Mouse (Mus musculus): ENCODE measurements around the gene Cyb5r3.
"Not testable (repeated sequence)": the region's sequence is repeated elsewhere in the genome, so short reads cannot be mapped to it uniquely, and the experiment has no call there.

The Cyb5r3 gene

DNA sequence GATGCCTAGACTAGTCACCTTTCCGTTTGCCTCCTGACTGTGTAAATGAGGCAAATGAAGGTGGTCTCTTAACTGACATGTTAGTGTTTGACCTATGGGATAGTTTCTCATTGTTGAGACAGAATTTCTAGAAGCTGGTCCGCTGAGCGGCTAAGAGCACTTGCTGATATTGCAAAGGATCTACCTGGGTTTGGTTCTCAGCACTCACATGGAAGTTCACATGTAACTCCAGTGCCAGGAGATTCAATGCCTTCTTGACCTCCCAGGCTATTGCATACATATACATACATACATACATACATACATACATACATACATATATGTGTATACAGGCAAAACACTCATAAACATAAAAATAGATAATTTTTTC, 22.3 kb downstream of the Cyb5r3 start:
- no peak for DNase-seq (ENCODE audit: low read depth, low spot score)

DNA sequence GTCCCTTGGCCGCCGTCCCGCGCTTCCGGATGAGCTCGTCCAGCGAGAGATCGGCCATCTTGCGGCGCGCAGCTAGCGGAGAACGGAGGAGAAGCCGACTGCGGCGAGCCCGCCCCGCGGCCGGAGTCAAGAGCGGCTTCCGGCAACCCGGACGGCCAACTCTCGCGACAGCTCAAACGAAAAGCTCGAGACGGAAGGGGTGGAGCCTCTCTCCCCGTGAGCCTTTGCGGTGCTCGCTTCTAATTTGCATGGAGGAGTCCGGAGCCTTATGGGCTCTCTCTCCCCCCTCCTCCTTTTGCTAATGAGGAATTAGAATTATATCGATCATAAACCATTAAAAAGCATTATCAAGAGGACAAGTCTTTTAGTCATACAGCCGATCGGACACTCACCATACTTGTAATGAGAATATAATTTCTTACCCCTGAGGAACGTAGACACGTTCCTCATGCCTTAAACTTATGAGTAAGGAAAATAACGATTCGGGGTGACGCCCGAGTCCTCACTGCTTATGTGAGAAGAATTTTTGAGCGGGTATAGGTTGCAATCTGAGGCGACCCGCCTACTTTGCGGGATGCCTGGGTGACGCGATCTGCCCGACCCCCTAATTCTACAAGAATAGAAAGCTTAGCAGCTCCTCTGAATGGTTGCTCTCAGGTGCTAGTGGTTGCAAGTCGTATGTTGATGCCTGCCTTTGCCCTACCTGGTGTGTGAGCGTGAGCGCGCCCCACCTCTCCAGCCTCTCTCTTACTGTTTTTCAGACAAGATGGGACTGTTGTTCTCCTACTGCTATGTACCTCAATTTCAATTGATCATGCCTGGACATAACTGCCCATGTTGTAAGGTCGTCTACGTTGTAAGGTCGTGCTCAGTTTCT, 23.0 kb downstream of the Cyb5r3 start, which contains the start of gene Poldip3:
Gene Poldip3 (minus strand): TSS at position 189 of the 877 bp plus-strand sequence.
- DNase-seq (ENCODE audit: low read depth, low spot score) = peak; percentile 99

DNA sequence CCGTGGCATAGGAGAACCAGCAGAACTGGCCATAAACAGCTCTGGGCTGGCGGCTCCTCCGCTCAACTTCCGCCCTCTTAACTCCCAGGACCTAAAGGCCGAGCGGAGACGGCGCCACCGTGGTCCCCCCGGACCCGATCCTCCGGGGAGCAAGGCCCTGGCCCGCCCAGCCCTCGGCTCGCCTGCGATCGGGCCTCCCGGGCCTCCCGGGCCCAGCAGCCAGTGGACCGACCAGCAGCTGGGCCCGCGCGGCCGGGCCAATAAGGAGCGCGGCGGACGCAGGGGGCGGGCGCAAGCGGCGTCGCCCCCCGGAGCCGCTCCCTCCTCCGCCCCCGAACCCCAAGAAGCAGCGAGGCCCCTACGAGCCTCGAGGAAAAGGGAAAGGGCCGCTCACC, 23.6 kb downstream of the Cyb5r3 start:
- no peak for DNase-seq (ENCODE audit: low read depth, low spot score)

DNA sequence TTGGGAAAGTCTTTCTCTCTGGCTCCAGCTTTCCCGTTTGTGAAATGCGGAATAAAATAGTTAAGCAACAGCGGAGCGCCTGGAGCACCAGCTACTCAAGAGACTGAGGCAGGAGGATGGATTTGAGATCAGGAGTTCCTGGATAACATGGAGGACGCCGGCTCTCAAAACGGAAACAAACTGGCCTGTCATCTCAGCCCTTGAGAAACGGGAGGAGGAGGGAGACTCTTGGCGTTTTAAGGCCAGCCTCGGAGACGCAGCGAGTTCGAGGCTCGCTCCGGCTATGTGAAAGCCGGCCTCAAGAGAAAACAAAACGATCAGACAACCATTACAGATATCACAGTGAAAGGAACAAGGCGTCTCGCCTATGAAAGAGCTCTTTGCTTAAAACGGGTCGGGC, 24.0 kb downstream of the Cyb5r3 start:
- DNase-seq (ENCODE audit: low read depth, low spot score) = no peak

DNA sequence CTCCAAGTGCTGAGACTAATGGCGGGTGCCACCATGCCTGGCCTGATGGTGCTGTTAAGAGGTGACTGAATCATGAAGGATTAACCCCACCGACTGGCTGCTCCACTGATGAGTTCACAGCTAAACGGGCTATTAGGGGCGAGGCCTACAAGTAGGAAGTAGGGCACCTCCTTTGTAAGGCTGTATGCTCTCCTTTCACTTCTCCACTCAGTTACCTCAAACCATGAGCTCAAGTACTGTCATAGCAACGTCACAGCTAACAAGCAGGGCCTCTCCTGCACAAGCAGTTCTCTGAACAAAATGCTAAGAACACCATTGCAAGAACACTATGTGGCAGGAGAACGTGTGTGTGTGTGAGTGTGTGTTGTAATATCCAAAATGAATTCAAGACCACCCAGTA, 26.9 kb downstream of the Cyb5r3 start:
- no peak for DNase-seq (ENCODE audit: low read depth, low spot score)

DNA sequence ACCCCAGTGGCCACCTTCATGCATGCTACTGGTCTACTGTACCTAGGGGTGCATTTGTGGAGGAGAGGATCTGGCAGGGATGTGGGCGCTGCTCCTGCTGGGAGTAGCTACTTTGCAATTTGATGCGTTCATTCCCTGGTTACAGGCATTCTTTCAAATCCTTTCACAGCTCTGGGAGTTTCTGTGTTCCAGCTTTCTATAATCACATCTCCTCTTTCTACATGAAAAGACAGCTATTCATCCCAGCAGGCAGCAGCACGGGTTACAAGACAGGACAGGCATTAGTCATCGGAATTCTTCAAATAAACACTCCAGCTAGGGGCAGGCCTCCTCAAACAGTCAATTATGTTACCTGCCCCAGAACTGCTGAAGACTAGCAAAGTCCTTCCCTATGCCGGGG, 29.5 kb downstream of the Cyb5r3 start:
- no peak for DNase-seq (ENCODE audit: low read depth, low spot score)

DNA sequence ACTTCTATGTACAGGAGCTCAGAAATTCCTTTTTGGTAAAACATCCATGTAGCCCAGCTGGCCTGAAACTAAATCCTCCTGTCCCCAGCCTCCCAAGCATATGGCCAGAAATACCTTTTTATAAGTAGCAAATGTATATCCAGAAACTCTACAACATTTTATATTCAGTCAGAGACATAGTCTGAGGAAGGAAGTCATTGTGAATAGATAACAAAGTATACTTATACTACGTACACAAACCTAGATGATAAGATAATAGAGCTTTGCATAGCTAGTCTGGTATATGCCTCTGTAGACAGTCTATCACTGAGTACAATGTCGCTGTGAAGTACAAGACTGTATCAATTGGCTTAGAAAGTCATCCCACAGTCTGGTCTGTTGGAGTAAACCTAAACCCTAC, 36.7 kb downstream of the Cyb5r3 start:
- DNase-seq (ENCODE audit: low read depth, low spot score) = no peak

DNA sequence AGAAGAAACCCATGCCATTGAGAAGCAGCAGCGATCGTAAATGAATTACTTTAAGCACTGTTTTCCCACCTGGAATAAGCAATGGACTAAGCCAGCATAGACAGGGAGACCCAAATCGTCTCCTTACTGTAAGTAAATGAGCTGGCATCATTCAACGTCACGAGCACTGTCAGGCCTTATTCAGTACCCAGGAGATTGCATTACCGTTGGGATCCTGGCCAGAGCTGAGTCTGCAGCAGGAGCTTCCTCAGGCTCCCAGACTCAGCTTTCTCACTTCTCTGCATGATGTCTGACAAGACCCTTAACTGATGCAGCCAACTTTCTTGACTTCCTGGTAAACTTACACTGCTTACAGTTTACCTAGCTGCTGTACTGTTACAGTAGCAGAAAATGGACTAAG, 37.7 kb downstream of the Cyb5r3 start:
- DNase-seq (ENCODE audit: low read depth, low spot score) = no peak

DNA sequence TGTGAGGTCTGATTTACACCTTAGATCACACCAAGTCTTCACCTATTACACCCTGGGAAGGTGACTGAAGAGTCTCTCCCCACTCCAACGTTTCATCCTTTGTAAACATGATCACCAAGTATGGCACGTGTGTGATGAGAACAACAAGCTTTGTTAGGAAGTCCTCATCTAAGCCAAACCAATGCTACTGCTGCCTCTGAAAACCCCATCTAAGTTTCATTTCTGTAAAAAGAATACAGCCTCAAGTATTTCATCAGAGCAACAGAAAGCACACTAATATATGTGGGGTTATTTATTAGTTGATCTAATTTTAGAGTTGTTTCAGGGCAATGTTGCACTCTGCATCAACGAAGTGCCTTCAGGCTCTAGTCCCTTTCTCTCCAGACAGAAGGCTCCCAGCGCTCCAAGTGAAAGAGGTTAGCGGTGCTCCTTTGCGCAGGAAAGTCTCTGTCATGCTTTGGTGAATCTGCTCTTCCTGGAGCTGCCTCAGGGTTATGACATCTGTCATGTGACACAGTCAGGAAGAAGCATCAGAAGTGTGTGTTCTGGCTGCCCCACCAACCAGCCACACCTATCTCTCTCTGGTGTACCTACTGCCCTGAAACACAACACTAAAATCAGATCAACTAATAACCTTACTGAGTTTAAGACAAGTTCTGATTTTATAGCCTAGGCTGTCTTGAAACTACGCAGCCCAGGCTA, 42.7 kb downstream of the Cyb5r3 start:
- DNase-seq (ENCODE audit: low read depth, low spot score) = no peak

DNA sequence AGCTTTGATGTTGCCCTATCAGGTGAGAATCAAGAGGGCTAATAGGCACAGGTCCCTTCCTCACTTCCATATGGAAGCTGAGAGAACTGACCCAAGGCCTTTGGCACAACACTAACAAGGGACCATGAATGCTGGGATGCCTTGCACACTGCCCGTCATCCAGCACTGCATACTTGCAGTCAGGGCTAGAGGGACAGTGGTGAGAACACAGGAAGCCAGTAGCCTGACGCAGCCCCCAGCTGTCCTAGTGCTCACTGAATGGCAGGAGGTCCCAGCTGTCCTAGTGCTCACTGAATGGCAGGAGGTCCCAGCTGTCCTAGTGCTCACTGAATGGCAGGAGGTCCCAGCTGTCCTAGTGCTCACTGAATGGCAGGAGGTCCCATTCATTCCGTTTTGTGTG, 45.4 kb downstream of the Cyb5r3 start:
- not testable (repeated sequence) for DNase-seq (ENCODE audit: low read depth, low spot score)

DNA sequence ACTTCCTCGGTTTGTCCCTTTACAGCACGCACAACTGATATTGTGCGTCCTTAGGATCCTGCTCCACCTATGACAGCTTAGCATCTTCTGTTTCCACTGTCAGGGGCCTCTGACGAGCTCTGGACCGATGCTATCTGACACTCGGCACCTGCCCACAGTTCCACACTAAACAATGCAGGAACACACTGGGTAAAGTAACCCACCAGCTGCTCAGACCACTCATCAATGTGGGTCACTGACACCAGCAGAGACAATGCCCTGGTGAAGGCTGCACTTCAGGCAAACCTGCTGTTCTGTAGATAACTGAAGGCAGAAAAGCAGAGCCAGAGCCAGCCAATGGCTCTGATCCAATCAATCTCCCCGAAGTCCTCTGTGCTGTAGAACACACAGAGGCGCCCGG, 45.8 kb downstream of the Cyb5r3 start:
- no peak for DNase-seq (ENCODE audit: low read depth, low spot score)

DNA sequence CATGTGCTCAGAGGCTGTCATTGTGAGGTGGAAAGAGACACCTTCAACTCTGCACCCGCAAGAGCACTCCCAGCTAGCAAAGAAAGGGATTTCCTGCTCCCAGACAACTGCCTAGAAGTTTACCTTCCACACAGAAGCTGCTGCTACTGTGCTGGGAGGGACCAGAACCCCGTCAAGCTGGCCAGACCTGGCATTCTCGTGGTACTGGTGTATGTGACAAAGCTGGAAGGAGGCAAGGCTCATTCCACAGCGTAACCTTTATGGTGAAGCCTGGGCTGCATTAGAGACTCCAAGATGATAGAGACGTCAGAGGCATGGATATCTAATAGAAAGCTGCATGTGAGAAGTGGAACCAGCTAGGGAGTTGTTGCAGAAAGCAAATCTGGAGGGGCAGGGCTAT, 47.8 kb downstream of the Cyb5r3 start:
- no peak for DNase-seq (ENCODE audit: low read depth, low spot score)

DNA sequence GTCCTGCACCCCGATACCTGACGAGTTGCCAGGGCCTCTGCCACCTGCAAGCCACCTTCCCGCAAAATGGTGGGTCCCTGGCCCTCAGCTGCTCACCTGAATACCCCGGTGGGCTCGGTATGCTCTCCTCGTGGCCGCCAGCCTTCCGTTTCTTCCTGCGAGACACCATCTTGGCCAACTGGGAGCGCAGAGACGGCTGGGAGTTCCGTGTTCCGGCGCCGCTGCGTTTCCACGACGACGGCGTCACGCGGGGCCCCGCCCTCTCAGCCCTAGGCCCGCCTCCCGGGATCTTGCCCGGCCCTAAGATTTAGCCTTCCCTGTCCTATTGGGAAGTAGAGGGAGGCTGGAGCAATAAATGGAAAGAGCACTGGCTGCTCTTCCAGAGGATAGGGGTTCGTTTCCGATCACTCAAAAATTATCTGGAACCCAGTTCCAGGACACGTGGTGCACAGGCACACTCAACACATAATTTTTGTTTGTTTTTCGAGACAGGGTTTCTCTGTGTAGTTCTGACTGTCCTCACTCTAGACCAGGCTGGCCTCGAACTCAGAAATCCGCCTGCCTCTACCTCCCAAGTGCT, 49.7 kb downstream of the Cyb5r3 start, which contains the start of gene Rrp7a:
Gene Rrp7a (minus strand): TSS at position 236 of the 580 bp plus-strand sequence.
- peak; percentile 73 for DNase-seq (ENCODE audit: low read depth, low spot score)

DNA sequence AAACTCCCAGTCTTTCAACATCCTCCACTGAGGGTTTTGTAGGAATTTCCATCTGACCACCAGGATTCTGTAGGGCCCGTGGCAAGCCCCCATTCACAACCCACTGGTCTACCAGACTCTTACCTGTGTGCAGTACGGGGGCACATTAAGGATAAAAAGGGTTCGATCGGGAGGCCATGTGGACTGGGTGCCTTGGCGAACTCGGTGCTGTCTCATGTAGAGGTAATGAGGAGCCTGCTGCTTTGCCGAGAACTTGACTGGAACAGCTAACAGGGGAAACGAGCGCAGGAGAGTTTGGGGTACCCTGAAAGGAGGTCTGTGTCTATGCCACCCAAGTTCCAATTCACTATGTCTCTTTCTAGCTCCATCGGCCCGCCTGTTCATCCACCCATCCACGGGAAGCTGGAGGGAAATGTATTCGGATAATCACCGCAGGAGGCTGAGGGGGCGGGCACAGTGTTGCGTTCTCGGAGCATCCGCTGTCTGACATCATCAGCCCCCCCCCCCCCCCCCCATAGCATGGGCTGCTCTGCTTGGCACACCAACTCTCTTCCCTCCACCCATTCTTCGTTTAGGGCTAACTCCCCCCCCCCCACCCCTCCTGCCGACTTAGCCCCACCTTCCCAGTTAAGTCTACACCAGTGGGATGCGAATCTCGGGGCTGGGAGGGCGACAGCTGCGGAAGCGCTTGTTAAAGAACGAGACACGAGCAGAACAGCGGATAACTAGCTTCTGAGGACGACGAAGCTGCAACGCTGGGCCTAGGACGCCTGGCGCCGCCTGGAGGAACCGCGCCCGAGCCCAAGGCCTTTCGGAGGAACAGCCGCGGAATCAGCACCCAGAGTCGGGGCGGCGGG, 50.5 kb downstream of the Cyb5r3 start:
- DNase-seq (ENCODE audit: low read depth, low spot score) = peak; percentile 20

DNA sequence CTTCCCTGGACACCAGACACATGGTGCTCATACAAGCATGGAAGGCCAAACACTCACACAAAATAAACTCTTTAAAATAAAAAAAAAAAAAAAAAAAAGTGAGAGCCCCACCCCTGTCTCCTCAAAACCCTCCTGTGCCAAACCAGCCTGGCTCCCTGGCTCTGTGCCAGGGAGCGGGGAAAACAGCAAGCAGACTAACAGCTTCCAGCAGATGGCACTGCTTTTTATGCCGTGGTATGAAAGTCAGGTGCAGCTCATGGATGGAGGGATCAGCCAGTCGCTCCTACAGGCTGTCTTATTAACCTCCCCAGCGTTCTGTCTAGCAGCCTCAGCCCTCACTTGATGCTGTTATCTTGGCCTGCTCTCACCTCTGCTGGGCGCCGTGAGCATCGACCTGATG, 54.0 kb downstream of the Cyb5r3 start:
- peak; percentile 61 for DNase-seq (ENCODE audit: low read depth, low spot score)

DNA sequence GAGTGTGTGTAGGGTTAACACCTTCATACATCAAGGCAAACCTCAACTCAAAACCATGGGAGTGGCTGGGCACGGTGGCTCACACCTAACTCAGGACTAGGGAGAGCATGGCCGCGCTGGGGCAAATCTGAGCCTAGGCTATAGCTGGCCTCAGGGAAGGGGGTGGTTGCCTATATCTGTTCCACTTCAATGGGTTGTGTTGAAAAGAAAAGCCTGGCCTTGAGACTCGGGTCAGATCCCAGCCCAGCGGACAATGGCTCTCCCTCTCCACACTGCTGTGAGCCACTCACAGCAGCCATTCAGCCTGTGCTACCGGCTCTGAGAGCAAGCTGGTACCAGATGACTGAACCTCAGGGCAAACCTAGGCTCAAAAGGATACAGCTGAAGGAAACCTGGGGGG, 57.3 kb downstream of the Cyb5r3 start:
- no peak for DNase-seq (ENCODE audit: low read depth, low spot score)

DNA sequence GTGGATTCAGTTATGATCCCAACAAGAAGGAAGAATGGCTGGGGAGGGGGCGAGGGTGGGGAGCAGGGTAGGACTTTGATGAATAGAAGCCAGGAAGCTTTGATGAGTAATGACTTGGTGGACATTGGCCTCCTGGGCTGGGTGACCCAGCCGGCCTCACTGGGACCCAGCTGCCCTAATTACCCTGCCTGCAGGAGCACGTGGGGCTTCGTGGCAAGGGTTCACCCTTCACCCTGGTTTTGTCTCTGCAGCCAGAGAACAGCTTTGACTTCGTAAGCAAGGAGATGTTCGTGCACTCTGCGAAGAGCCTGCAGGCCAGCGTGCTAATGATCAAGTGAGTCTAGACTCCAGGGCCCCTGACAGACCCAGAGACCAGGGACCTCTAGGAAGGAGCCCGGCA, 58.3 kb downstream of the Cyb5r3 start:
- DNase-seq (ENCODE audit: low read depth, low spot score) = no peak

DNA sequence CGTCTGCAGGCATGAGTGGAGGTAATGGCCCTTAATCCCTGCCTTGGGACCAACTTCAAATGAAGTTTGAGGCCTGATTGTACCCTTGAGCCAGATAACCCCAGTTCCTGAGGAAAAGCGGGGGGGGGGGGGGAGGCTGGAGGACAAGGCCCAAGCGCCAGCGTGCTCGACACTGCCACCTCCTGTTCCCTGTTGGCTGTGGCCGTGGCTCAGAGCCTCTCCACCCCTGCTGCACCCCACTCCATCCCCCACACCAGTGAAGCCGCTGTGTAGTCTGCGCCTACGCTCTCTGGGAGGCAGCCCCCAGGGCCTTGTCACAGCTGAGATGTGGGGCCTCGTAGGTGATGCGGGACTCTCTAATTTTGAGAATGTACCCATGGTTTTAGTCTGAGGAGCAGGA, 59.5 kb downstream of the Cyb5r3 start:
- peak; percentile 56 for DNase-seq (ENCODE audit: low read depth, low spot score)

DNA sequence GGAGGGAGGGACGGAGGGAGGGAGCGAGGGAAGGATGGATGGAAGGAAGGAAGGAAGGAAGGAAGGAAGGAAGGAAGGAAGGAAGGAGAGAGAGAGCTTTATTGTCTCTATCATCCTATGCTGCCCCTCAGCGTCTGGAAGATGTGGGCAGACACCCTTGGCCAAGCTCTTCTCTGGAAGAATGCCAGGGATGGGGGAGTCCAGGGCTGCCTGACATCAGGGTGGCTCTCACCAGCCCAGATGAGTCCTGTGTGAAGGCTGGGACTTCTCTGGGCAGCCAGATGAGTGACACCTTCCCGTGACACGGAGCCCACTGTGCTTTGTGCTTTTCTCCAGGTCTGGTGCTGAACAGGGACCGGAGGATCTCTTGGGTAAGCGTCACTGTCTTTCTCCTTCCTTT, 60.5 kb downstream of the Cyb5r3 start:
- no peak for DNase-seq (ENCODE audit: low read depth, low spot score)

DNA sequence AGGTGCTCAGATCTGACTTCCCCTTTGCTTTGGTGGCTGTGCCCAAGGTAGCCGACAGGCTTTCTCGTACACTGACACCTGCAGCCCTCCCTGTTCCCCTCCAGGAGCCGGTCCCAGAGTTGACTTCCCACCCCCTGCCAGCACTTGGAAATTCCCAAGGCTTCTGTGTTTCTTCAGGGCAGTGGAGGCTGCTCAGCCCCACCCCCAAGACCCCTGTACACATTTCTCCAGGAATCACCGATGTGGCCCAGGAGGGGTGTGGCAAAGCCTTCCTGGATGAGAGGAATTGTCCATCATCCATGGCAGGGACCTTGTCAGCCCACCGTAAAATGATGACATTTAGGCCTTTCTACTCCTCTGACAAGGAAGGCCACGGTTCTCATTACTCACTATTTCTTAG, 61.1 kb downstream of the Cyb5r3 start:
- no peak for DNase-seq (ENCODE audit: low read depth, low spot score)

DNA sequence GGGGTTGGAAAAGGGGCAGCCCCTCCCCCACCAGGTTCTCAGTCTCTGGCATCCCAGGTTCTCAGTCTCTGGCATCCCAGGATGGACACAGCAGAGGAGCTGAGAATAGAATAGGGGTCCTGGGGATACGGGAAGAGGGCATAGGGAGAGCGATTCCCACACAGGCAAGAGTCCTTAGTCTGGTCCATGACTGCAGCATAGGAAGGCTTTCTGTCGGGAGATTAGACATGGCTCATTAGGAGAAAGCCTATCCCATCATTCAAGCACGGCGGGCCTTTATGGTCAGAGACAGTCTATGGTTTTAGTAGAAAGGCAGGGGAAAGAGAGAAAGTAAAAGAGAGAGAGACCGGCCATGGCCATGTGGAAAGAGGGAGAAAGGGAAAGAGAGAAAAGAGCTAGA, 64.6 kb downstream of the Cyb5r3 start:
- DNase-seq (ENCODE audit: low read depth, low spot score) = no peak

DNA sequence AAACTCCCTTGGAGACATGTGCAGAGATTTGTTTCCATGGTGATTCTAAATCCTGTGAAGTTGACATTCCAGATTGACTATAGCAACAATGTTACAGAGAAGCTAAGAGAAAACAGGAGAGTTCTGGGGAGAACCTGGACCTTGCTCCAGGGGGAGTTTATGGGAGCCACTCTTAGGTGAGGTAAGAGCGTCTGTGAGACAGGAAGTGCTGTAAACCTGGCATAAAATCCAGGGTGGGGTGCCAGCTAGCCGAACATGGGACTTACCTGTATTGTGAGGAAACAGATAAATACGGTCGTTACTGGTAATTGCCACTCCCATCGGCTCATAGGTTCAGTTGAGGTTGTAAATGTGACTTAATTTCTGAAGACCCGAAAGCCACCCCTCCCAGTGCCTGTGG, 66.0 kb downstream of the Cyb5r3 start:
- DNase-seq (ENCODE audit: low read depth, low spot score) = no peak

All from retina, postnatal 7 days (tissue).